Mouse (Mus musculus) CH12.LX (cell line): ENCODE measurements at regions not wholly inside any gene's neighbourhood (a gene's known extent, or its start where the extent isn't known, plus 50 kb on each side); places are given as distances from the start of the nearest gene placed in this dataset.

Source experiments
- DNase-seq: peaks from one replicate; pipeline ENCODE4 v3.0.0-alpha.2; 2013; ENCODE audit errors: extremely low read depth
- H3K27ac ChIP-seq: 2 replicates; pipeline ENCODE4 v1.5.1; 2012; ENCODE audit warnings: low read depth, mild to moderate bottlenecking, control low read depth, moderate library complexity; ENCODE audit not compliant: insufficient read depth
- H3K27me3 ChIP-seq: replicated peaks from 2 replicates; pipeline ENCODE3; 2012; ENCODE audit warnings: inconsistent platforms
- H3K36me3 ChIP-seq, 2 experiments: replicated peaks in 1 of 2; 2 replicates each; pipeline versions ENCODE3 to v1.6.1; 2012; ENCODE audit warnings: inconsistent platforms in 1 of 2, low read length in 1 of 2, mild to moderate bottlenecking in 1 of 2, mixed read lengths in 1 of 2, moderate library complexity in 1 of 2; ENCODE audit not compliant: control insufficient read depth in 1 of 2, insufficient read depth in 1 of 2
- H3K4me1 ChIP-seq, 2 experiments: 2 replicates each; pipeline ENCODE4 v1.6.1; 2012; ENCODE audit warnings: inconsistent platforms in 1 of 2, moderate library complexity in 1 of 2; ENCODE audit not compliant: insufficient read depth in 2 of 2, control insufficient read depth in 1 of 2
- H3K4me2 ChIP-seq: 2 replicates; pipeline ENCODE4 v1.6.1; 2012; ENCODE audit warnings: low read depth, mild to moderate bottlenecking, control low read depth; ENCODE audit not compliant: poor library complexity, insufficient read depth, severe bottlenecking
- H3K4me3 ChIP-seq, 3 experiments: fragments of 150-350 bp in 1 of 3; sonication (generic) in 1 of 3; replicated peaks in 1 of 3; 2 replicates each; pipeline versions ENCODE3 to v1.5.1; 2011 to 2012; ENCODE audit warnings: low read depth in 2 of 3, low read length in 2 of 3, mild to moderate bottlenecking in 2 of 3, moderate library complexity in 2 of 3, control low read depth in 1 of 3, improper control_type of control experiment in 1 of 3, inconsistent platforms in 1 of 3, mixed read lengths in 1 of 3; ENCODE audit not compliant: poor library complexity in 1 of 3
- H3K79me2 ChIP-seq: replicated peaks from 2 replicates; pipeline ENCODE4 v1.6.1; 2012; ENCODE audit warnings: mild to moderate bottlenecking, moderate library complexity; ENCODE audit not compliant: control insufficient read depth, poor library complexity, insufficient read depth, severe bottlenecking; ENCODE audit errors: extremely low read depth
- H3K9ac ChIP-seq: 2 replicates; pipeline ENCODE4 v1.6.1; 2012; ENCODE audit warnings: low read depth, mild to moderate bottlenecking, control low read depth, moderate library complexity; ENCODE audit not compliant: insufficient read depth
- H3K9me3 ChIP-seq: replicated peaks from 2 replicates; pipeline ENCODE3; 2012; ENCODE audit warnings: low read length, inconsistent platforms, mixed read lengths
- CHD1 ChIP-seq: IDR thresholded peaks from 2 replicates; pipeline ENCODE4 v1.6.1; 2012; ENCODE audit warnings: low read depth, low read length, improper control_type of control experiment, inconsistent platforms
- EP300 ChIP-seq: IDR thresholded peaks from 2 replicates; pipeline ENCODE4 v1.6.1; 2011; ENCODE audit warnings: low read length, improper control_type of control experiment
- ETS1 ChIP-seq: conservative IDR thresholded peaks from 2 replicates; pipeline ENCODE4 v1.6.1; 2012; ENCODE audit warnings: low read depth, mild to moderate bottlenecking, inconsistent platforms, low read length, improper control_type of control experiment, moderate library complexity
- GABPA ChIP-seq: IDR thresholded peaks from 2 replicates; pipeline ENCODE4 v1.6.1; 2012; ENCODE audit warnings: low read depth, low read length, improper control_type of control experiment, inconsistent platforms; ENCODE audit not compliant: insufficient replicate concordance
- IRF4 ChIP-seq: IDR thresholded peaks from 2 replicates; pipeline ENCODE4 v1.6.1; 2014; ENCODE audit warnings: low read depth, mild to moderate bottlenecking, inconsistent platforms, low read length, improper control_type of control experiment
- JUN ChIP-seq: IDR thresholded peaks from 2 replicates; pipeline ENCODE4 v1.6.1; 2011; ENCODE audit warnings: low read depth, mild to moderate bottlenecking, low read length, improper control_type of control experiment, moderate library complexity; ENCODE audit not compliant: insufficient read depth
- JUND ChIP-seq: conservative IDR thresholded peaks from 2 replicates; pipeline ENCODE4 v1.6.1; 2011; ENCODE audit warnings: low read depth, low read length, improper control_type of control experiment
- KAT2A ChIP-seq: IDR thresholded peaks from 2 replicates; pipeline ENCODE4 v1.6.1; 2012; ENCODE audit warnings: low read length, improper control_type of control experiment, inconsistent platforms; ENCODE audit not compliant: insufficient replicate concordance
- MAX ChIP-seq: IDR thresholded peaks from 2 replicates; pipeline ENCODE4 v1.6.1; 2011; ENCODE audit warnings: low read length, improper control_type of control experiment
- MAZ ChIP-seq: IDR thresholded peaks from 2 replicates; pipeline ENCODE4 v1.6.1; 2012; ENCODE audit warnings: low read depth, mild to moderate bottlenecking, inconsistent platforms, low read length, improper control_type of control experiment, moderate library complexity
- MEF2A ChIP-seq: IDR thresholded peaks from 2 replicates; pipeline ENCODE4 v1.6.1; 2014; ENCODE audit warnings: low read depth, mild to moderate bottlenecking, inconsistent platforms, low read length, improper control_type of control experiment, borderline replicate concordance
- NELFE ChIP-seq: IDR thresholded peaks from 2 replicates; pipeline ENCODE4 v1.6.1; 2011; ENCODE audit warnings: low read depth, low read length, improper control_type of control experiment
- PAX5 ChIP-seq: IDR thresholded peaks from 2 replicates; pipeline ENCODE4 v1.6.1; 2012; ENCODE audit warnings: low read length, inconsistent platforms, mixed read lengths
- POLR2A ChIP-seq: IDR thresholded peaks from 2 replicates; pipeline ENCODE4 v1.6.1; 2011; ENCODE audit warnings: low read depth, mild to moderate bottlenecking, improper control_type of control experiment, low read length
- RAD21 ChIP-seq: IDR thresholded peaks from 2 replicates; pipeline ENCODE4 v1.6.1; 2011; ENCODE audit warnings: low read depth, mild to moderate bottlenecking, low read length, improper control_type of control experiment, moderate library complexity
- TBP ChIP-seq: conservative IDR thresholded peaks from 2 replicates; pipeline ENCODE4 v1.6.1; 2011; ENCODE audit warnings: low read depth, low read length, improper control_type of control experiment
- TCF12 ChIP-seq: IDR thresholded peaks from 2 replicates; pipeline ENCODE4 v1.6.1; 2014; ENCODE audit warnings: low read depth, mild to moderate bottlenecking, inconsistent platforms, low read length, improper control_type of control experiment
- UBTF ChIP-seq: IDR thresholded peaks from 2 replicates; pipeline ENCODE4 v1.6.1; 2012; ENCODE audit warnings: low read depth, mild to moderate bottlenecking, inconsistent platforms, low read length, improper control_type of control experiment, moderate library complexity
- USF2 ChIP-seq: conservative IDR thresholded peaks from 2 replicates; pipeline ENCODE4 v1.6.1; 2011; ENCODE audit warnings: low read depth, low read length, improper control_type of control experiment
- ZC3H11A ChIP-seq: IDR thresholded peaks from 2 replicates; pipeline ENCODE4 v1.6.1; 2012; ENCODE audit warnings: low read depth, mild to moderate bottlenecking, inconsistent platforms, low read length, improper control_type of control experiment
- ZNF384 ChIP-seq: IDR thresholded peaks from 2 replicates; pipeline ENCODE4 v1.6.1; 2012; ENCODE audit warnings: low read depth, low read length, improper control_type of control experiment, inconsistent platforms
- dilution Hi-C: fragments of 300-500 bp; cut with MboI; formaldehyde crosslinking; loops from 2 replicates; pipeline ENCODE4 v1.14.3; 2020; ENCODE audit warnings: low sequenced_read_pairs; ENCODE audit not compliant: extremely low pct_unique_long_range_greater_than_20kb, extremely low pct_ligation_motif_present
- in situ Hi-C: fragments of 300-500 bp; cut with MboI; formaldehyde crosslinking; loops from 3 replicates; pipeline ENCODE4 v1.14.3; 2019; ENCODE audit warnings: low sequenced_read_pairs, low pct_ligation_motif_present, low pct_unique_long_range_greater_than_20kb, mixed read lengths

DNA sequence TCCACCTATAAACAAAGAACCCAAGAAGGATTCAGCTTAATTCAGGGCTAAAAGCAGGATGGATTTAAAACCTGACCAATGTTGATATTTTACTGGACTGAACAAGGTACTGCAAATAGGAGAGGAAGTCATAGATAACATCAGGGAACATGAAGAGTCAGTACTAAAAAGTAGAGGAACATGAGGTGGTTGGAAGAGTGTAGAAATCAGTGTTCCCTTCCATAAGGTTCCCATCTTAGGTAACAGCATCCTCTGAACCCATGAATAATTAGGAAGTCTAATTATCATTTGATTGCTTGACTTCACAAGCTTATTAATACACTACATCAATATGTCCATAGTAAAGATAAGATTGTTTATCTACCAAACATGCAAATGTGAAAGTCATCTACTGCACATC lies 277.8 kb upstream of the Ngly1 start:
- in situ Hi-C loops (no loop called here), dilution Hi-C loops (no loop called here)
- Histone ChIP-seq H3K4me1 (no peaks in the 10 kb centered on the region), H3K27ac (no peak overlapping the region), H3K36me3 (no peaks in the 10 kb centered on the region), H3K4me3 (no peak overlapping the region), H3K9me3 (no peaks in the 10 kb centered on the region), H3K9ac (no peak overlapping the region), H3K79me2 (no peaks in the 10 kb centered on the region), H3K27me3 (no peaks in the 10 kb centered on the region), H3K4me2 (no peak overlapping the region)
- no peak for TF ChIP-seq MEF2A
- no peak for TF ChIP-seq POLR2A
- TF ChIP-seq RAD21: no peak
- no peak for TF ChIP-seq USF2
- no peak for TF ChIP-seq NELFE
- no peak for TF ChIP-seq KAT2A
- TF ChIP-seq IRF4: no peak
- no peak for TF ChIP-seq ZC3H11A
- no peak for TF ChIP-seq MAX
- TF ChIP-seq UBTF: no peak
- no peak for TF ChIP-seq JUN
- no peak for TF ChIP-seq GABPA
- no peak for DNase-seq

DNA sequence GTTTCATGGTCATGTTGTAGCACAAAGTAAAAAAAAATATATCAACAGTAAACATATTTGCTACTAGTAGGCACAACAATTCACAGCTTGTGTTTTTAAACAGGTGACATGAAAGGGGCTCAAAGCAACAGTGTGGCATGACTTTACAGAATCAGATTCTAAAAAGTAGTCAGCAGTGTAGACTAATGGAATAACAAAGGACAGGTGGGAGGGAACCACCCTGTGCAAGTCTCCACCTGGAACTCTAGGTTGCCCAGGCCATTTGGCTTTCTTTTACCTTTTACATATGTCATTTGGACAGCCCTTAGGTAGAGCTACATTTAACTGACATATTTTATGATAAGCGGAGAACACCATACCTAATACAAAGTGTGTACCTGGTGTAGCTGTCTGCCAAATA lies 271.7 kb upstream of the Ngly1 start:
- no peaks in the 10 kb centered on the region for H3K79me2 ChIP-seq
- DNase-seq: no peak
- H3K4me1 ChIP-seq: no peaks in the 10 kb centered on the region
- in situ Hi-C loops: no loop called here
- H3K9ac ChIP-seq: no peak overlapping the region
- H3K4me2 ChIP-seq: no peak overlapping the region
- H3K4me3 ChIP-seq: no peak overlapping the region
- no peak overlapping the region for H3K27ac ChIP-seq
- TF ChIP-seq PAX5 (no peak), GABPA (no peak), ZNF384 (no peak), RAD21 (no peak), NELFE (no peak), TCF12 (no peak), MAZ (no peak), JUND (no peak), TBP (no peak), JUN (no peak), EP300 (no peak), UBTF (no peak), IRF4 (no peak), ETS1 (no peak), CHD1 (no peak)
- TF ChIP-seq, all 38 proteins: peak for 0
- H3K9me3 ChIP-seq: no peaks in the 10 kb centered on the region
- dilution Hi-C loops: no loop called here
- no peaks in the 10 kb centered on the region for H3K27me3 ChIP-seq
- no peaks in the 10 kb centered on the region for H3K36me3 ChIP-seq
